Mouse (Mus musculus) CD4-positive helper T cell, adult 2 months (primary cell): Measurements from ENCODE around the gene Cux1.
A peak's percentile ranks its signal among the peaks of the same experiment; 100 is the strongest.

Source experiments
- DNase-seq: peaks from one replicate; pipeline ENCODE4 v3.0.0-alpha.2; 2012; ENCODE audit warnings: low read depth, missing footprints, low spot score

Gene Cux1

DNA sequence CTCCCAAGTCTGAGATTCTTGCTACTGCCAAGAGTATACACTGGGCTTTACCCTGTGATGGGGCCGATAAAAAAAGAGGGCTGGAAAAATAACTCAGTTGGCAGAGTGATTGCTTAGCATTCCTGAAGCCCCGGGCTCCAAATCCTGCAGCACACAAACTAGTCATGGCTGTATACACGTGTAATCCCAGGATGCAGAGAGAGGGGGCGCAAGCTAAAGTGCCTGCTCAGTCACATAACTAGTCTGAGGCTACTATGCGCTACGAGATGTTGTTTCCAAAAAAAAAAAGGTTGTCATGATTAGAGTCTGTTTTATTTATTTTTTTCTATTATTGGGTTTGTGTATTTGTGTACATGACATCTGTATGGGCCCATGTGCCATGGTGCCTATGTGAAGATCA lies 245.9 kb downstream of the Cux1 start:
- DNase-seq: no peak

DNA sequence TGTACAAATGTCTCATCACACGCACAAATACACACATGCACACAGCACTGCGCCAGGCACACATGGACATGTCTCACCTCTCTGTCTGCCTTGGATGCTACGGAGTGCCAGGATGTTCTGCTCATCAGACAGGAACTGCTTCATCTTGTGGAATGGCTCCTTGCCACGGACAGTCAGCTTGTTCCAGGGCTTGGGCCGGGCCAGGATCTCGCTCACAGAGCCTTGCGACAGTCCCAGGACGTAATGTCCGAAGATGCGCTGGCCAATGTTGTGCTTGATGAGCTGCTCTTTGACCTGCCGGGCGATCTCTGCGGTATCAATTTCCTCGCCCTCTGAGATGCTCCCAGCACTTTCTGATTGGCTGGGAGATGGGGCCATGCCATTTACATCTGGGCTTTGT lies 254.7 kb downstream of the Cux1 start:
- DNase-seq: no peak

DNA sequence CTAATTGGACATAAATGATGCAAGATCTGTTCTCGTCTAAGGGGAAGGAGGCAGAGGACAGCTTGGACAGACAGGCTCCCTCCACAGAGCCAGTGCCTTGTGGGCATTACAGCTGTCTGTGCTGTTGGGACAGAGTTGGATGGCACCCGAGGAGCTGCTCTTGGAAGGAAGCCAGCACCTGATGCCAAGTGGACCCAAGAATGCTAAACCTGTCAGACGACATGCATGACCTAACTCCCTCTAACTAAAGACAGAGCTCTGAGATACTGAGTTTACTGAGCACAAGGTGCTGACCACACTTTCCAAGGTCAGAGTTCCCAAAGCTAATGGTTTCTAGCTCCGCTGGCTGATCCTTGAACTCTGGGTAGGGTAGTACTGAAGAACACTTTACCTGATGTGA lies 255.1 kb downstream of the Cux1 start:
- DNase-seq: no peak

GRCm38 (mm10) chr5:136306254-136306653 lies 261.0 kb downstream of the Cux1 start:
- no peak for DNase-seq

GRCm38 (mm10) chr5:136303409-136303983 lies 263.8 kb downstream of the Cux1 start:
- no peak for DNase-seq

DNA sequence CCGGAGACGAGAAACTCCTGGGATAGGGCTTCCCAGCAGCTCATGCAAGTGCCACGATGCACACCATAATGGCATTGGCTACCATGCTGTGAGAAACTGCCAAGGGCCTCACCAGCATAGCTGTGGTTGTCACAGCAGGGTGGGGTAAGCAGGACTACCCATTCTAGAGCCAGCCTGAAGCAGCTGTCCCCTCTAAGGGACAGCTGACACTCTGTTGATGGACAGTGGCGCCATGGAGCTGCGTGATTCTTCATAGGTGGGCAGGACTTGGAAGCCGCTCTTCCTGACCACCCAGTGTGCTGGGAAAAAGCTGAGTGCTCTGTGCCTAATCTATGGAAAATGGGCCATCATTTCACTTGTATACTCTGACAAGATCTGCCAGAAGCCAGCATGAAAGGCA lies 266.4 kb downstream of the Cux1 start:
- no peak for DNase-seq

DNA sequence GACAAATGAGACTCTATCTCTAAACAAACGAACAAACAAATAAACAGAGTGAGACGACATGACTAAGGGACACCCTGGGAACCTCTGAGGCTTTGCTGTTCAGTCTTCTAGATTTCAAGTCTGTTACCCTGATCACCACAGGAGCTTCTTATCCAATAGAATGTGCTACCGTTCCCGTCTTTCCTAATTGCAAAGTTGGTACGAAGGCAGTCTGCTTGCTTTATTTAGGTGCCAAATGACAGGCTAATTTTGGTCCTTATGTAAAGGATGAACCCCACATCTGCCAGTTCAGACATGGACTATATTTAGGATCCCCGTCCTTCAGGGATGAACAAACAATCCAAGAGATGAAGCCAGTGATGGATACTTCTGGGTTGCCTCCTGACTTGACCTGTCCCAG lies 269.6 kb downstream of the Cux1 start:
- no peak for DNase-seq

DNA sequence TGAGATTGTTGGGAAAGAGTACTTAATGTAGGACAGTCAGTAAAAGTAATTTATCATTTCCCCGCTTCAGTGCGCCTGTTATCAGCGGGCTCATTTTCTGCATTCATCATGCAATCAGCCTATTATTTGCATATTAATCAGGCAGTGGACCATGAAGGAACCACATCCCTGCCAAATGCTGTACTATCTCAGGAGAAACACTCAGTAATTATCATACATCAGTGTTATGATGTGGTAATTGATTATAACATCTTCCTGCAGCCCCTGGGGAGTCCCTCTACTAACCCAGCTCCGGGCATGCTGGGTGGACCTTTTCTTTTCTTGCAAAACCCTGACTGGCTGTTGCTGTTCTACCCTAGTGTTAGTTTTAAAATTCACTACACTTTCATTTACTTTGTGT lies 270.4 kb downstream of the Cux1 start:
- DNase-seq: no peak

DNA sequence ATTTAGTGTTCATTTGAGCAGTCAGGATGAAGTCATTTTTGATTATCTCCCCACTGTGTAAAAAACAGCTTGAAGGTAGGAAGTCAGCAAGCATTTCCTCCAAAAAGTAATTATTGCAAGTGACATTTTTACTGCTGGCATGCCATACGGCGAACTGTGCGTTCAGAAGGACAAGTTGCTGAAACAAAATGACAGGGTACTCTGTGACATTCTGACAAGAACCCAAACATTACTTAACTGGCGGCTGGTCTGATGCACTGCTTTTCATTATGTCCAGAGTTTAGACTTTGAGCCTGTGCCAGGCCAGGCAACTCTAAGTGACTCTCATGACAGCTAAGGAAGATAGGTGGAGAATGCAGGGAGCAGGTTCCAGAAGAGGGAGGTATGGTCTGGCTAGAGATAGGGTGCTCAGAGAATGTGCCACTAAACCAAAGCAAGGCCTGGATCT lies 274.3 kb downstream of the Cux1 start:
- no peak for DNase-seq

GRCm38 (mm10) chr5:136292361-136292760 lies 274.9 kb downstream of the Cux1 start:
- no peak for DNase-seq

GRCm38 (mm10) chr5:136291562-136291961 lies 275.7 kb downstream of the Cux1 start:
- DNase-seq: no peak

- no peak for DNase-seq
Measured at GRCm38 (mm10) chr5:136289776-136290175, 277.5 kb downstream of the Cux1 start.

- DNase-seq: no peak
Measured at GRCm38 (mm10) chr5:136288351-136289081, 278.8 kb downstream of the Cux1 start.

DNA sequence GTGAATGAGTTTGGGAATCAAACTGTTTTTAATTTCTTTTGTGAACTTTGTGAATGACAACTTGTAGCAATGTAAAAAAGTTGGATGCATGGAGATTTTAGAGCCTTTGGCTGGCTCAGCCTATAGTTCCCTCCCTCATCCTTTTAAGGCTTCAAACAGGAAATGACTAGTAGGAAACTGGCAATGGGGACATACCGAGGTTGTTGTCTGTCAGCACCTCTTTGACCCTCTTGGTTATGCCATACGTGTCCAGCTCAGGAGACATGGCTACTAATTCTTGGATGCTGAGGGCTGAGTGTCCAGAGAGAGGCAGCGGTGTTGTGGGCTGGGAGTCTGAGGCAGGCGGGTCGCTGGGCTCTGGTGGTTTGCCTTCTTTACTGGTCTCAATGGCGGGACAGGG lies 280.7 kb downstream of the Cux1 start:
- DNase-seq: no peak

DNA sequence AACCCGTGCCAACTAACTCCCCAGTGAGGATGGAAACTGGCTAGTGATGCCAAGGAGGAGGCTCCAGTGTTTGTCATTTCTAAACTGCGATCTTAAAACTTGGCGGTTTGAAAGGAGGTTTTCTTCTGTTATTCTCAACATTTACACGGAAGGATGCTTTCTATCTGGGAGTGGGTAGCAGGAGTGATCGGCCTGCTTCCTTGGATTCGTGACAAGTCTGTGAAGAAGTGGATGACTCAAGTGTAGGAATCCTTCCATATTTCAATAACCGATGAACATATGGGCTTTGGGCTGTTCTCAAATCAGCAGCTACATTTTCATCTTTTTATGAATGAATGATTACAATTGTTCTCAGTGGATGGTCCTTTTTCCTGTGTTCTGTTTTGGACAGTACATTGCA lies 282.2 kb downstream of the Cux1 start:
- DNase-seq: no peak

- DNase-seq: no peak
Measured at GRCm38 (mm10) chr5:136281351-136281750, 285.9 kb downstream of the Cux1 start.

- DNase-seq: no peak
Measured at GRCm38 (mm10) chr5:136274739-136275138, 292.6 kb downstream of the Cux1 start.

DNA sequence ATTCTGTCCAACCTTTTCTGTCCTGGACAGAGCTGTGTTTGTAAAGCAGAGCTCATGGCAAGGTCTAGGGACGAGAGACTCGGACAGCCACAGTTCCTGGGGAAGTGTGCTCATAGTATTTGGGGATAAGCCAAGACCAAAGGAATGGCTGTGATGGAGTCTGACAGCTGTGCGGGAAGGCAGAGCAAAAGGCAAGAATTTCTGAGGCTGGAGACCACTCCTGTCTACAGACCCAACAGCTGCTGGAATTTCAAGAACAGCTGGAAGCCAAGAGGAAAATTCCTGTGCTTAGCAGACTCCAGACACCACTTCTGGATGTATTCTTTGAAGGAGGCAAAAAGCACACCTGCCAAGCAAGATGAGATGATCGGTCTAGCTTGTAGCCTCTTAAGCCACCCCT lies 297.4 kb downstream of the Cux1 start:
- no peak for DNase-seq

DNA sequence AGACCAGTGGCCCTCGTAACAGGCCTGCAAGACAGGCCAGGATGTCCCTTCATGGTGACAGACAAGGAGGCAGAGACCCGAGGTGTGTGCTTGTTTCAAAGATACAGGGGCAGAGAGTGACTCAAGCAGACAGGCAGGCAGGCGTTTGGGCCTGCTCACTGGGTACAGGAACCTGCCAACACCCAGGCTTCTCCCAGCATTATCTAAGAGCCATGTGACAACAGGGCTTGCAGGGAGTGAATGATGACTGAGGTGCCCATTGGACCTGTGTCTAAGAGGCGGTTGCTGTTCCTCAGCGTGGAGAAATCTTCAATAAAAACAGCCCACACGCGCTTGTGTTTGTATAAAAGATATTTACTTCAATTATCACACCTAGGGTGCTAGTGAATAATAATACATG lies 301.2 kb downstream of the Cux1 start:
- no peak for DNase-seq

GRCm38 (mm10) chr5:136263342-136263741 lies 303.9 kb downstream of the Cux1 start:
- DNase-seq: no peak

GRCm38 (mm10) chr5:136258919-136259318 lies 308.4 kb downstream of the Cux1 start:
- peak; percentile 63 for DNase-seq

DNA sequence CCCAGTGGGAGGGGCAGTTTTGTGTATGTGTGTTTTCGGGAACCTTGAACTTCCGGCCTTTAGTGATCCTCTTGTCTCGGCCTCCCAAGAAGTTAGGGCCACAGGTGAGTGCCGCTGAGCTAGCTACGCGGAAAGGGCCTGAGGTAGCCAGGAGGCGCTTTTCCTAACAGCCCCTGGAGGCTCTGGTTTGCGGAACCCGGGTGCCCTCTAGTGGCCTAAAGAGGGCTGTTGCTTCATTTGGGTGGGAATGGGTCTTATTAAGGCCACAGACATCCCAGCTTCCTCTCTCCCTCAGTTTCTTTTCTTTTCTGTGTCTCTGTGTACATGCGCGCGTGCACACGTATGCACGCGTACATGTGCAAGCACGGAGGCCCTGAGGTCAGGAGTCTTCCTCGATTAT lies 314.4 kb downstream of the Cux1 start:
- DNase-seq: peak; percentile 72

DNA sequence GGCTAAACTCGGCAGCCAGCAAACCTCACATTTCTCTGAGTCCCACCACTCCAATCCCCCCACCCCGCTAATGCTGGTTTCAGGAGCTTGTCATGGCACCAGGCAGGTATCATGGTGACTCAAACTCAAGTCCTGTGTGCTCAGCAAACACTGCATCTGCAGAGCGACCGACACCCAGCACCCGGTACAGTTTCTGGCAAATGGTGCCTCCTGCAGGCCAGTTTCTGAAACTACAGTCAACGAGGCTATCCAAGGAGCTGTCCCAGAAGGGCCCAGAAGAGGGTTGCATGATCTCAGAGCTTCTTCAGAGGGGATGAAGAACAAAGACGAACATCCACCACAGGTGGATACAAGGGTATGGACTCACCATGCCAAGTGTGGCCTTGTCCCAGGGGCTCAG lies 316.3 kb downstream of the Cux1 start:
- peak; percentile 39 for DNase-seq

DNA sequence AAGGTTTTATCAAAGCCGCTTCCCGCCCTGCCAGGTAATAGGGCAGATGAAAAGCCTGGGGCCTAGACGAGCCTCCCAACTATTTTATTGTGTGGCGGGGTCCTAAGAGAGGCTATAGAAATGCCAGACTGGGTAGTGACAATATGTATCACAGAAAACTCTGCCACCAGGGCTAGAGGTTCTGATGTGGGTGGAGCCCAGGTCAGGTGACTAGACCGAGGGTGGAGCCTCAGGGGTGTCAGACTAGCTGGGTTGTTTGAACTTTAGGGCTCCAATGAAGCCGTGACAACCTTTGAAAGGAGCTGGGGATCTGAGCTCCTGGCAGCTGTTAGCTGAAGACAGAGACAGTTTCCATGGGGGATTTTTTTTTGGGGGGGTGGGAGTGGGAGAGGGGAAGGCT lies 318.8 kb downstream of the Cux1 start:
- no peak for DNase-seq
